Mouse (Mus musculus): ENCODE measurements around the gene Tns1. TPM values are rescaled to one million over a fixed set of nuclear protein-coding genes. Genes with fewer than 3 reads are reported as not detected.
A peak's percentile ranks its signal among the peaks of the same experiment; 100 is the strongest.
"Not testable (repeated sequence)": the region's sequence is repeated elsewhere in the genome, so short reads cannot be mapped to it uniquely, and the experiment has no call there.

Gene Tns1
- 10 to 100 TPM; 41.3 to 43.3 TPM for total RNA-seq (2021)
- long read RNA-seq, experiment 1, partial matches to known transcripts = 0 of 4 reads
- long read RNA-seq, experiment 1, other reads (novel, unspliced or antisense) = 4 of 4 reads
- long read RNA-seq, experiment 2, partial matches to known transcripts = 0 of 11 reads
- long read RNA-seq, experiment 2, other reads (novel, unspliced or antisense) = 11 of 11 reads

DNA sequence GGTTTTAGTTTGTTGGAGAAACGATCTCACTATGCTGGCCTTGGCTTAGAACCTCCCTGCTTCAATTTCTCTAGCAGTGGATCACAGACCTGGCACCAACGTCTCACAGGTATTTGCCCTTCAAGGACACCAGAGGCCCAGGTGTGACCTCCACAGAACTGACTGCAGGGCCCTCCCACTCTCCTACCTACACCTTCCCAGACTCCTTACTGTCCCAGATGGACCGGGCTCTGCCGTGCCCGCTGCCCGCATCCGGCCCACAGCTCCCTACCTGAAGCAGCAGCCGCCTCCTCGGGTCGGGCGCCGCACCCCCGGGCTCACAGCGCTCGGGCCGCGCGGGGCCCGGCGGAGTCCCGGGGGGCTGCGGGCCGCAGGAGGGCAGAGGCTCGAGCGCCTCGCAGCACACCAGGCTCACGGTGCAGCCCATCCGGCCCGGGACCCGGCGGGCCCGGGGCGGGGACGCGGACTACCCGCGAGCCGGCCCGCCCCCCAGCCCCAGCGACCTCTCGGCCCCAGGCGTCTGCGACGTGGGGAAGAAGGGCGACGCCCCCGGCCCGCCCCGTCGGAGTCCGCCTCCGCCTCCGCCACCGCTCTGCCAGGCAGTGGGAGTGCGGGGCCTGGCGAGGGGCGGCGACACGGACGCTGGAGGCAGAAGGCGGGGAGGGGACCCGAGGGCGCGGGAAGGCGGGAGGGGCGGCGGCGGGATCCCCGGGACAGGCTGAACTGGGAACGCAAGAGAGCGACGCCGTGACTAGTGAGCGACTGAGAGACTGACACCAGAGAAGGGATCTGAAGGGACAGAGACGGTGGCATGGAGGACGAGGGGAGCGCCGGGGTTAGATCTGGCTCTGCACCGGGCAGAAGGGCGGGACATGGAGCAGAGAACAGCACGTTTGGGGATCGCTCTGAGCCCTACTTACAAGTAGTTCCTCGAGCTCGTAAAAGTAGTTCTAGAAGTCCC is at the start of gene Tns1:
Gene Tns1 (minus strand): TSS at position 429 of the 961 bp plus-strand sequence.
- H3K27ac ChIP-seq = no peak within 1 kb of the TSS
- H3K4me3 ChIP-seq = peak within 1 kb of the TSS; percentile 49
- no peak for TF ChIP-seq CTCF (conservative IDR thresholded peaks at IDR 0.05)
- DNase-seq (ENCODE audit: low spot score in 2 of 2) = no peak

DNA sequence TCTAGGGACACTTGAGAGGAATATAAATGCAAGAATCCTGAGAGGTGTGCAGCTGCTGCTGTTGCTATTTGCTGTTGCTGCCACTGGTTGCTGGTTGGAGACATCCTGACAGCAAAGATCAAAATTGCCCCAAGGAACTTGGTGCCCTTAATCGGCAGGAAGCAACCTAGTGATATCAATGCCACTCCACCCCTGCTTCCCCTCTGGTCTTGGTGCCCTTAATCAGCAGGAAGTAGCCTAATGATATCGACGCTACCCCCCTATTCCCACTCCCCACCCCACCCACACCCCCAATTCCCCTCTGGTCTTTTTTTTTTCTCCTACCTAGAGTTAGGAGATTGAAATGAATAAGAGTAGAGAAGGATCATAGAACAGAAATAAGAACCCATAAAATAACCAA is 48.5 kb upstream of the Tns1 start:
- Histone ChIP-seq H3K27ac (no peak overlapping the region), H3K4me3 (no peak overlapping the region)
- DNase-seq (ENCODE audit: low spot score in 2 of 2) = no peak
- TF ChIP-seq CTCF (conservative IDR thresholded peaks at IDR 0.05) = no peak

DNA sequence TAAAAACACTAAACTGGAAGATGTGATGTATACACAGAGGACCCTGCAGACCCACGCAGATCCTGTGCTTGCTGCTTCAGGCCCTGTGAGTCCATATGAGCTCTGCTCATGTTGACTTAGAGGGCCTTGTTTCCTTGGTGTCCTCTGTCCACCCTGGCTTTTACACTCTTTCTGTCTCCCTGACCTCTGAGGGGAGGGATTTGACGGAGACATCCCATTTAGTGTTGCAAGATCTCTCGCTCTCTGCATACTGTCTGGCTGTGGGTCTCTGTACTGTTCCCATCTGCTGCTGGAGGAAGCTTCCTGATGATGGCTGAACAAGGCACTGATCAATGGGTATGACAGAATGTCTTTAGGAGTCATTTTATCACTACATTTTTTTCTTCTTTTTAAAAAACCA is 45.5 kb upstream of the Tns1 start:
- no peak overlapping the region for H3K4me3 ChIP-seq
- no peak overlapping the region for H3K27ac ChIP-seq
- no peak for TF ChIP-seq CTCF (conservative IDR thresholded peaks at IDR 0.05)
- DNase-seq (ENCODE audit: low spot score in 2 of 2) = no peak

DNA sequence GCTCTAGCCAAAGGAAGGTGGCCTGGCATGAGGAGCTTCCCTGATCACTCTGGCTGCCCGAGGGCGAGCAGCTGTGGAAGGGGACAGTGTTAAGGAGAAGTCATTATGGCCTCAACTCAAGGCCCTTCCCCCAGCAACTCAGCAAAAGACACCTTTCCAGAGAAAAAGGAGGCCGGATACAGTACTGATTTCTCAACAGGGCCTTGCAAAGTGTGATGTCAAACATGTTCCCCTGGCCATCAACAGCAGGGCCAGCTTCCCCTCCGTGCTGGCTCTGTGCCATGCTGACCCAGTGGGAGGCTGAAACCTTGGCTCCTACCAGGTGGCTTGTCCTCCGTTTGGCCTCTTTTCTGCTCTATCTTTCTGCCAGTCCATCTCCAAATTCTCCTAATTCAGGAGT is 42.9 kb upstream of the Tns1 start:
- no peak for DNase-seq (ENCODE audit: low spot score in 2 of 2)
- Histone ChIP-seq H3K27ac (no peak overlapping the region), H3K4me3 (no peak overlapping the region)
- TF ChIP-seq CTCF (conservative IDR thresholded peaks at IDR 0.05) = no peak

- H3K4me3 ChIP-seq = no peak overlapping the region
- no peak overlapping the region for H3K27ac ChIP-seq
- no peak for DNase-seq (ENCODE audit: low spot score in 2 of 2)
- no peak for TF ChIP-seq CTCF (conservative IDR thresholded peaks at IDR 0.05)
Observed at GRCm38 (mm10) chr1:74160036-74160435, 35.8 kb upstream of the Tns1 start.

GRCm38 (mm10) chr1:74159613-74160012 is 35.4 kb upstream of the Tns1 start:
- H3K4me3 ChIP-seq; DNase-seq (ENCODE audit: low spot score in 2 of 2): not testable (repeated sequence)

DNA sequence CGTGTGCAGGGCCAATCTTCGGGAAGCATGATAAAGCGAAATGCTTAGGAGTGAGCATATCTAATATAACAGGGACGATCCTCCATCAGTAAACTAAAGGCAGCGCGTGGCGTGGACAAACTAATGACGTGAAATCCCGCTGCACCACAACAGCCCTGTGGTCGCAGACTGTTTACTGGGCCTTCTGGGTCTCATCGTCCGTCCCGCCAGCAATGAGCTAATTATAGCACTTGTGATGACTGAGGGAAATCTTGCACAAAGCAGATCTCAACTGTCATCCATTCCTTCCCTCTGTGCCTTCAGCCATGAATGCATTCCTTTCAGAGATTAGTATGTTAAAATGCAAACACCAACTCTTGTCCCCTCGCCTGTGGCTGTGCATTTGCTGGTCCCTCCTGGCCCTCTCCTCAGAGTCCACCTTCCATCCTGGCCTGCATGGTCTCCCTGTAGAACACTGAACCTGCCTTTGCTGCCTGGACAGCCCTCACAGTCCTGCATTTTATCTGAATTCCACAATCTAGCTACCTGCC is 32.2 kb upstream of the Tns1 start:
- no peak overlapping the region for H3K4me3 ChIP-seq
- DNase-seq (ENCODE audit: low spot score in 2 of 2) = no peak
- no peak for TF ChIP-seq CTCF (conservative IDR thresholded peaks at IDR 0.05)
- H3K27ac ChIP-seq = no peak overlapping the region

More at GRCm38 (mm10) chr1:74159613-74160012, 35.4 kb upstream of the Tns1 start:
- H3K27ac ChIP-seq = not testable (repeated sequence)

- no peak for TF ChIP-seq CTCF (conservative IDR thresholded peaks at IDR 0.05)
- no peak overlapping the region for H3K27ac ChIP-seq
- DNase-seq (ENCODE audit: low spot score in 2 of 2) = no peak
- H3K4me3 ChIP-seq = no peak overlapping the region
Observed at GRCm38 (mm10) chr1:74155435-74156012, 31.3 kb upstream of the Tns1 start.

GRCm38 (mm10) chr1:74153461-74154184 is 29.4 kb upstream of the Tns1 start, which contains the start of gene Cxcr2:
Gene Cxcr2, plus strand, starts transcription at chr1:74153989.
- TF ChIP-seq CTCF (conservative IDR thresholded peaks at IDR 0.05) = no peak
- no peak for DNase-seq (ENCODE audit: low spot score in 2 of 2)
- Histone ChIP-seq H3K4me3 (no peak within 1 kb of the TSS), H3K27ac (no peak within 1 kb of the TSS)

DNA sequence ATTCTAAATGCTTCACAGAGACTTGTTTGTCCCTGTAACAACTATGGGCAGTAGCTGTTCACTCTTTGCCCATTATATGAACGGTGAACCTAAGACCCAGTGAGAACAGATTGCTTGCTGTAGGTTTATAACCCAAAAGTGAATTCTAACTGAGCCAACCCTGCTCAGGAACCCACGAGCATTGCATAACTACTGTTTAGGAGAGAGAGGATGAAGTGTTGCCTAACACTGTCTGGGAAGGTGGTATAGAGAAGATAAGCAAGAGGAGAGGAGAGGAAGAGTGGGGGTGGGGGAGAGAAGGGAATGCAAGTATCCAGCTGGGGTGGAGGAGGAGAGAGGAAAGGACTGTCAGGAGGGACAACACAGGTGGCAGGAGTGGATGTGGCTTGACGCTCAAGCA is 26.8 kb upstream of the Tns1 start:
- TF ChIP-seq CTCF (conservative IDR thresholded peaks at IDR 0.05) = no peak
- Histone ChIP-seq H3K4me3 (no peak overlapping the region), H3K27ac (no peak overlapping the region)
- no peak for DNase-seq (ENCODE audit: low spot score in 2 of 2)

GRCm38 (mm10) chr1:74150101-74150500 is 25.9 kb upstream of the Tns1 start:
- Histone ChIP-seq H3K4me3 (no peak overlapping the region), H3K27ac (no peak overlapping the region)
- no peak for DNase-seq (ENCODE audit: low spot score in 2 of 2)
- no peak for TF ChIP-seq CTCF (conservative IDR thresholded peaks at IDR 0.05)

GRCm38 (mm10) chr1:74149106-74149885 is 25.0 kb upstream of the Tns1 start:
- H3K27ac ChIP-seq = no peak overlapping the region
- no peak for TF ChIP-seq CTCF (conservative IDR thresholded peaks at IDR 0.05)
- no peak overlapping the region for H3K4me3 ChIP-seq
- DNase-seq (ENCODE audit: low spot score in 2 of 2) = no peak

All from layer of hippocampus, adult 2 months (tissue).